Mouse (Mus musculus) cerebellum, postnatal 36 days (tissue): ENCODE results near the gene Mrpl53.

Experiments
- DNase-seq, 2 experiments: peaks; one replicate each; pipeline ENCODE4 v3.0.0; 2021 to 2022; ENCODE audit warnings: mixed read lengths in 2 of 2

The Mrpl53 gene

DNA sequence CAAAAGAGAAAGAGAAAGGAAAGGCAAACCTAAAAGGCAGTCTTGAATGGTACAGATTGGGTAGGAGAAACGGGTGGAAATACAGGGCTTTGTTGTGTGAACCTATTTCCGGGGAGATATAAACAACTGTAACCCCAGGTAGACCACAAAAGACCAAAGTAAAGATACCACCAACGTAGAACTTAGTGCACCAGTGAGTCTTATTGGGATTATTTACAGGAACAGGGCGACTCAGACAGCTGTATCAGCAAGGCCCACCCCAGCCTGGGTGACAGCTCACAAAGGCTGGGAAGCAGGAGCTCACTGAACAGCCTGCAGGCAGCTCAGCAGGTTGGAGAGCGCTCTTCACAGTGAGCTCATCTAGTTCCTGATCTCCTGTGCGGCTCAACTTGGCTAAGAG lies 12.9 kb upstream of the Mrpl53 start:
- no peak for DNase-seq

DNA sequence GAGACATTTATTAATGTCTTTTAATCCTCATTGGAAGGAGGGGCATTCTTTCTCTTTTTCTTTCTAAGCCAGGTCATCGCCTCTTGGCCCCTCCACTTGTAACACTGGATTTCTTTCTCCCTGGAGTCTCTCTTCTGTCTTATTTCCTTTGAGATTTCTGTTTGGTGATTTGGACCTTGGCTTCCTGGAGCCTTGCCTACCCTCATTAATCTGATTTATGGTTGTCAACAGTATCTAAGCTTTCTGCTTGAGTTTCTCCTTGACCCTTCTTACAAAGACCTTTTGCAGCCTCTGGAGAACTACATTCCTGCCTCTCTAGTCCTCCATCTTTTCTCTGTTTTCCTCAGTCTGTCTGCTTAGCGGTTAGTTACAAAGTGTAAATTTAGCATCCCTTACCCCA lies 10.4 kb upstream of the Mrpl53 start:
- DNase-seq = no peak

DNA sequence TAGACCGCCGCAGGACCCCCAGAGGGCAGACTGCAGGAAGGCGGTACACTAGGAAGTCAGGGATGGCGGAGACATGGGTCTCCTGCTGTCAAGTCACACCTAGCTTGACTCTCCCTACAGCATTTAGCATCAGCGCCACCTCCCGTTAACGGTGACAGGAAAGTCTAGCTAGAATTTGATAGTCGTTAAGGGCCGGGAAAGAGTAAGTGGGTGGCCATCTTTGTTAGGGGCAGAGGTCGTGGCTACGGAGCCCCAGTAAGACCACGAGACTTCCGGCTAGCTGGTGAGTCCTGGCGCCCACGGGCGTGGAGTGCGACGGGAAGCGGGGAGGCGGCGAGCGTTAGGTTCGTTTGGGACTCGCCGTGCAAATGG lies 7.5 kb upstream of the Mrpl53 start, which contains the start of the genes Ccdc142 and Gm42688:
Gene Ccdc142 (plus strand): TSS at position 286 of the 372 bp plus-strand sequence.
Gene Gm42688 (plus strand): TSS at position 302 of the 372 bp plus-strand sequence.
- DNase-seq = peak; percentile 90 to 94

DNA sequence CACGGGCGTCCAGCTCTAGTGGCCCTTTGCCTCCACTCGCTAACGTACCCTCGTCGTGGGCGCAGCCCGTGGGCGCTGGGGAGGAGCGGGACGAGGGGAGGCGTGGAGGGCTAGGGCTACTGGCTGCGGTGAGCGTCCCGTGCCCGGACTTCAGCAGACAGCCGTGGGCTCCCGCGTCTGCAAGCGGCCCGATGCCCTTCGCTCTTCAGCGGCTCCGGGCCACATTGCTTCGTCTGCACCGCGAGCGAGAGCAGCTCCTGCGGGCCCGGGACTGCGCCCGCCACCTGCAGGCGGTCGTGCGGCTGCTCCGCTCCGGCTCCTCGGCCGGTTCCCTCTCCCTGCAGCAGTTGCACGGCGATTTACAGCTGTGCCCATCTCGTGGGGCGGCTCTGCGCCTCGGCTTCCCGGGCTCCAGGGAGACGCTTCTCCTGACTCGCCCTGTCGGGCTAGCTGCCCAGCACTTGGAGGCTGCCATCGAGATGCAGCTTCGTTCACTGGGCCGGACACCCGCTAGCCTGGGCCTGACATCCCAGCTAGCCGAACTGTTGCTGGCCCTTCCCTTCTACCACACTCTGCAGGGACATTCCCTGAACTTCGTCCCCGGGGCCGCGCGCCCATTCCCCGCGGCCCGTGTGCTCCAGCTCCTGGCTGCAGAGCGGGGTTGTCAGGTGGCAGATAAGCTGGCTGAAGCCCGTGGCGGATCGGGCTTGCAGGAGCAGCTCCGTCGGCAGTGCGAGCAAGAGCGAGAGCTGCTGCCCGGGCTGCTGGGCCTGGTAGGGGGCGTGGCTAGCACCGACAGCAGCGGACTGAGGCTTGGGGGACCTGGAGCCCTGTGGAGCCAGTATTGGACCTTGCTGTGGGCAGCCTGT lies 6.9 kb upstream of the Mrpl53 start:
- DNase-seq = peak; percentile 41 to 59

DNA sequence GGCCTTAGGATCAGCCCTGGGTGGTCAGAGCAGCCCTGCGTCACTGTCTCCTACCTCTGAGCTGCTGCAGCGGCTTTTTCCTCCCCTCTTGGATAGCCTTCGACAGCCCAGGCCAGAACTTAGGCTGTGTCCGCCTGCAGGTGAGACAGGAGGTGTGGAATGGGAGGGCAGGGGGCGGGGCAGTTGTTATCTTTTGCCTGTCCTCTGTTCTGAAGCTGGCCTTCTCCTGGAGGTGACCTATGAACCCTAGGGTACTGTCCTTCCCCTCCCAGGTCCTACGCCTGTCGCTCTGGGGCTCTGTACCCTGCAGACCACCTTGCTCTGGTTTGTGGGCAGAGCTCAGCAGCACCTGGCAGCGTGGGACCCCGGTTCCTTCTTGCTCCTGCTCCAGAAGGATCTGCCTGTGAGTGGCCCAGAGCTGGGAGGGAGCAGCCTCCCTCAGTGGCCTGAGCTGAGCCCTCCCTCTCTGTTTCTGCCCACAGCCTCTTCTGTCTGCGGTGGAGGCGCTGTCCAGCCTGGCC lies 5.7 kb upstream of the Mrpl53 start:
- DNase-seq = no peak

DNA sequence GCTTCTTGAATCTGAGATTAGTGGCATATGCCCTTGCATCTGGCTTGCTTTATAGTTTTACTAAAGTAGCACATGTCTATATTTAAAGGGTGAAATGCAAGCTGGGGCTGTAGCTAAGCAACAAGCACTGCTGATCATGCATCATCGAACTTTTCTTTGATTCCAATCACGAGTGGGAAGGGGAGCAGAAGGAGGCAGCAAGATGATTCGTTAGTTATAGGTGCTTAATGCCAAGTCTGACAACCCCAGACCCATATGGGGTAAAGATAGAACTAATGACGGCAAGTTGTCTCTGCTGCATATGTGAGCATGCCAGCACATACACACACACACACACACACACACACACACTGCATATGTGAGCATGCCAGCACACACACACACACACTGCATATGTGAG lies 4.7 kb upstream of the Mrpl53 start:
- no peak for DNase-seq

DNA sequence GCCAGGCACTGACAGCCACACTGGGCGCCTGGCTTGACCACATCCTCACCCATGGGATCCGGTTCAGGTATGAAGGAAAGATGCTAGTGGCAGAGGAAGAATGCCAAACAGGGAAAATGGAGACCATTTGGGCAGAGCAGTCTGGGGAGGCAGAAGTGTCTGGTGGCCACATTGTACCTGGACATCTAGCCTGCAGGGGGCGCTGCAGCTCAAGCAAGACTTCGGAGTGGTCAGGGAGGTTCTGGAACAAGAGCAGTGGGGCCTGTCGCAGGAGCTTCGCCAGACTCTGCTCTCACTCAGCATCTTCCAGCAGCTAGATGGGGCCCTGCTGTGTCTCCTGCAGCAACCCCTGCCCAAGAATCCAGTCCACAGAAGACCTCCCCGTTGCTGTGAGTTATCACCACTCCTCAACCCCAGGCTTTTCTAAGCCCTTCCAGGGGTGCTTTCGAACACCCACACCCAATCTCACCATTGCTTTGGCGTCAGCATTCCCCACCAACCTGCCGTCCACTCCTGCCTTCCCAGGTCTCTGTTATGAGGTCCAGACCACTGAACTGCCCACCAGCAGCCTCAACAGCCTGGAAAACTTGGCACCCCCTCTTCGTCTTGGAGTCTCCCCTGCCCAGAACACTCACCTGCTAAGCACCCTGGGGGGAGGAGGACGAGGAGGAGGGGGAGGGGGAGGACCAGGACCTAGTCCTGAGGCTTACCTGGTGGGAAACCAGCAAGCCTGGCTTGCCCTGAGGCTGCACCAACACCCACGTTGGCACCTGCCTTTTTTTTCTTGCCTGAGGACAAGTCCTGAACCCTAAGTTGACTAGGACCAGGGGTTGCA lies 1.1 kb upstream of the Mrpl53 start:
- peak; percentile 66 to 75 for DNase-seq

DNA sequence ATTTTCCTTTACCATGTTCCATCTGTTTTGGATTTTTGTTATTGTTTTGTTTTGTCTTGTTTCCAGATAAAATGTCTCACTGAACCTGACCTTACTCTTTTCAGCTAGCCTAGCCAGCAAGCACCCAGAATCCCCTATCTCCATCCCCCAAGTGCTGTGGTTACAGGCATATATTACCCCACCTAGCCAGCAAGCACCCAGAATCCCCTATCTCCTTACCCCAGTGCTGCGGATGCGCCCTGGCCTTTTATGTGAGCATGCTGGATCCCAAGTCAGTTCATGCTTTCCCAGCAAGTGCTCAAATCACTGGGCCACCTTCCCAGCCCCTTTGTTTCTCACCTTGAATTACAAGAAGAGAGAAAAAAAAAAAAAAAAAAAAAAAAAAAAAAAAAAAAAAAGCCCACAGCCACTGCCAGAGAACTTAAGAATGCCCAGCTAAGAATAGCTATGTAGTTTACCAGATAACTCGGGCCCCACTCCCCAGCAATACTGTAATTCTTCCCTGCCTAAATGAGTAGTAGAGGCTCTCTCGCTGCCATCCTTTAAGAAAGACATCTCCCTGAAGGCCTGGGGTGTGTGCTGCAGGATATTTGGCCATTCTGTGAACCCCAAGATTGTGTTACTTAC lies 2.8 kb downstream of the Mrpl53 start:
- DNase-seq = no peak

DNA sequence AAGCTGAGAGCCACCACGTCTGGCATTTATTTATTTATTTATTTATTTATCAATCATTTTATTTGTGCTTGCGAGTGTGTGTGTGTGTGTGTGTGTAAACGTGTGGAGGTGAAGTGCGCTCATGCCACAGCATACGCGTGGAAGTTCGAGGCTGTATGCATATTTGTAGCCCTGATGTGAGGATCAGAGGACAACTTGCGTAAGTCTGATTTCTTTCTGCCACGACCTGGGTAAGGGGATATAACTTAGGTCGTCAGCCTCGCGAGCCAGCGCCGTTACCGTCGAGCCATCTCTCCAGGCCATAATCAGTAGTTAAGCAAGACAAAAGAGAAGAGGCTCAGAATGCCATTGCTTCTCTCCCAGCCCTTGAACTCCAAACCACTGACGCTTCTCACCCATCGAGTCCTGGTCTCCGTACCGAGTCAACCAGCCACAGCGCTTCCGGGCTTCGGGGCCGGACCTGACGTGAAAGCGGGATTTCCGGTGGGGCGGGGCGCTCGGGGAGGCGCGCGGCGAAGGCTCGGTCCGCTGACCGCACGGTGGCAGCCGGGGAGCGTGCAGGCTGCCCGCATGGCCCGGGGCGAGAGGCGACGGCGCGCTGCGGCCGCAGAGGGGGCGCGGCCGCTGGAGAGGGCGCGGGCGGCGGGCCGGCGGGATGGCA lies 6.3 kb downstream of the Mrpl53 start, which contains the start of gene Mogs:
Gene Mogs (plus strand): TSS at position 486 of the 661 bp plus-strand sequence.
- DNase-seq = peak; percentile 88 to 94

DNA sequence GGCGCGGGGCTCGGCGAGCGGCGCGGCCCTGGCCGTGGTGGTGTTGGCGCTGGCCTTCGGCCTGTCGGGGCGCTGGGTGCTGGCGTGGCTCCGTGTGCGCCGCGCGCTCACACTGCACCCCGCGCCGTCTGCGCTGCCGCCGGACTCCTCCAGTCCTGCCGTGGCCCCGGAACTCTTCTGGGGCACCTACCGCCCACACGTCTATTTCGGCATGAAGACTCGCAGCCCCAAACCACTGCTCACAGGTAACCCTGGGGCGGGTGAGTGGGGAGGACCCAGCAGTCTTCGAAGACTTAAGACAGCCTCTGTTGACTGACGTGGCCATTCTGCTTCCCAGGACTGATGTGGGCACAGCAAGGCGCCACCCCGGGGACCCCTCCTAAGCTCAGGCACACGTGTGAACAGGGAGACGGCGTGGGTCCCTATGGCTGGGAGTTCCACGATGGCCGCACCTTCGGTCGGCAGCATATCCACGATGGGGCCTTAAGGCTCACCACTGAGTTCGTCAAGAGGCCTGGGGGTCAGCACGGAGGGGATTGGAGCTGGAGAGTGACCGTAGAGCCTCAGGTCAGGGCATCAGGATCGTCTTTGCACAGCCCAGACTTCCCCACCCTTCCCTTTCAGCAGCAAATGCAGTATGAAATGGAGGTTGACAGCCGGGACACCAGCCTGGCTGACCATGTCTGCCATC lies 7.0 kb downstream of the Mrpl53 start:
- DNase-seq = peak in 1 of 2 experiments; percentile 32

DNA sequence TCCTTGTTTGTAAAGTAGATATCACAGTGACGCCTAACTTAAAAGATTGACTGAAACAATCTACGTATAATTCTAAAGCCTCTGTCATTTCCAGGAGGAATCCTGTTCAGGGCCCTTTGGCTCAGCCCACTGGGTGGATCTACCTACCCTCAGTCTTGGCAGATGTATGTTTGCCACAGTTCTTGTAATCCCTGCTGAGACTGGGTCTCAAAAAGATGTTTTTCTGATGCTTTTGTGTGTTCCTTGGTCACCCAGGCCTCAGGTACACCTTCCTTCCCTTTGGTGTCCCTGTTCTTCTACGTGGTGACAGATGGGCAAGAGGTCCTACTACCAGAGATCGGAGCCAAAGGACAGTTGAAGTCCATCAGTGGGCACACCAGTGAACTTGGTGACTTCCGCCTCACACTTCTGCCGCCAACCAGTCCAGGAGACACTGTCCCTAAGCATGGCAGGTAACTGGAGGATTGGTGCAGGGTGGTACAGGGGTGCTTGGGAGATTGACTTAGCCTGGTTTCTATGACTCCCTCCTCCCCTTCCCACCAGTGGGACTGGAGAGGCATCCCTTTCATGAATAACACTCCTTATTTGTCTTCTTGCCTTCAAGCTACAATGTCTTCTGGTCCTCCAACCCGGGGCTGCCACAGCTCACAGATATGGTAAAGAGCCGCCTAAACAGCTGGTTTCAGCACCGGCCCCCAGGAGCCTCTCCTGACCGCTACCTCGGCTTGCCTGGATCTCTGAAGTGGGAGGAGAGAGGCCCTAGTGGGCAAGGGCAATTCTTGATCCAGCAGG lies 7.7 kb downstream of the Mrpl53 start:
- no peak for DNase-seq

DNA sequence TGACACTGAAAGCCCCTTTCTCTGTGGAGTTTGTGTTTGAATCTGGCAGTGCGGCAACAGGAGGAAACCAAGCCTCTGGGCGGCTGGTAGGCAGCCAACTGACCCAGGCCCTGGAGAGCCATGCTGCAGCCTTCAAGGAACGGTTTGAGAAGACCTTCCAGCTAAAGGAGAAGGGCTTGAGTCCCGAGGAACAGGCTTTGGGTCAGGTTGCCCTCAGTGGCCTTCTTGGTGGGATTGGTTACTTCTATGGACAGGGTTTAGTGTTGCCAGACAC lies 8.3 kb downstream of the Mrpl53 start:
- DNase-seq = no peak

DNA sequence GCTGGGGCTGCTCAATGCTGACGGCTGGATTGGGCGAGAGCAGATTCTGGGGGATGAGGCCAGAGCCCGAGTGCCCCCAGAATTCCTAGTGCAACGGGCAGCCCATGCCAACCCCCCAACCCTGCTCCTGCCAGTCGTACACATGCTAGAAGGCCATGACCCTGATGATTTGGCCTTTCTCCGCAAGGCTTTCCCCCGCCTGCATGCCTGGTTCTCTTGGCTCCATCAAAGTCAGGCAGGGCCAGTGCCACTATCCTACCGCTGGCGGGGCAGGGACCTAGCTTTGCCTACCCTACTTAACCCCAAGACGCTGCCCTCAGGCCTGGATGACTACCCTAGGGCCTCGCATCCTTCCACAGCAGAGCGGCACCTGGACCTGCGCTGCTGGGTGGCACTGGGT lies 8.8 kb downstream of the Mrpl53 start:
- DNase-seq = no peak

DNA sequence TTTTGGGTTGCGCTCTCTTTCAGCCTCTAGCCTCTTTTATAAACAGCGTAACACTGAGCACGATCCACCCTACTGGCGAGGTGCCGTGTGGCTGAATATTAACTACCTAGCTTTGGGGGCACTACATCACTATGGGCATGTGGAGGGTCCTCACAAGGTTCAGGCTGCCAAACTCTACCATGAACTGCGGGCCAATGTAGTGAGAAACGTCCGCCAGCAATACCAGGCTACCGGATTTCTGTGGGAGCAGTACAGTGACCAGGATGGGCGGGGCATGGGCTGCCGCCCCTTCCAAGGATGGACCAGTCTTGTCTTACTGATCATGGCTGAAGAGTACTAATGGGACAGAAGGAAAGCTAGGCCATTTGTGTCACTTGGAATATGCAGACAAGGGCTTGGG lies 9.5 kb downstream of the Mrpl53 start:
- DNase-seq = no peak

DNA sequence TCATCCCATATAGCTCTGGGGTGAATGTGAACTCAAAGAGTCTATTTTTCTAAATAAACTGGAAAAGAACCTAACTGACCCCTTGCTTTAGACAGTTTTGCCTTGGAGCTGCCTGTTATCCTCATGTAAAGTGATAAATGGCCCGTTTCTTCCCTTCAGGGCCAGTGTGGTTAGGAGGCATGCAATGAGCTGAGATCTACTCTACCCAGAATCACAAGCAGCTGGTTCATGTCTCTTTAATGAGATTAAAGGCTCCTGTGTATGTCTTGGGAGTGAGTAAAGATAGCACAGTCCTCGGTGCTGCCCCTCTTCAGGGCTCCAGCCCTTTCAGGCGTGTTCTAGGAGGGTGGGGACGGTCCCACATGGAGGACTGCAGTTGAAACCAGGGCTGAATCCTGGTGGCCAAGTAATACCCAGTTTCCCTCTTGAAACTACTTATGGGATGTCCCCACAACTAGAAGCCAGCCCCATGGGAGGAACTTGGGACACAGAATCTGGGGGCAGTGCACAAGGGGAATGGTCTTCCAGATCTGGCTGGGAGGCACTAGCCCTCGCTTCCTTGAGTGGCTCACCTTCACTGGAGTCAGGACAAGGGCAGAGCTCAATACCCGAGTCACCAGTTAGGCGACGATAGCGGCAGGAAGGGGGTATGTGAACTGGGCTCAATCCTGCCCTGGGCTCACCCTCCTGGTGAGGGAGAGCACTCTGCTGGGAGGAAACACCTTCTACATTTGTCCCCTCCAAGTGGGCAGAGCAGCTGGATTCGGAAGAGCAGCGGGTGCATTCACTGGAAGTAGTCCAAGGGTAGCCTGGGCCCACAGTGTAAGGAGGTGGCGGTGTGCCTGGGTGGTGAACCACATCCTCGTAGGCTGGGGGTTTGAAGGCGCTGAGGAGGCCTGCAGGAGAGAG lies 10.2 kb downstream of the Mrpl53 start:
- no peak for DNase-seq

DNA sequence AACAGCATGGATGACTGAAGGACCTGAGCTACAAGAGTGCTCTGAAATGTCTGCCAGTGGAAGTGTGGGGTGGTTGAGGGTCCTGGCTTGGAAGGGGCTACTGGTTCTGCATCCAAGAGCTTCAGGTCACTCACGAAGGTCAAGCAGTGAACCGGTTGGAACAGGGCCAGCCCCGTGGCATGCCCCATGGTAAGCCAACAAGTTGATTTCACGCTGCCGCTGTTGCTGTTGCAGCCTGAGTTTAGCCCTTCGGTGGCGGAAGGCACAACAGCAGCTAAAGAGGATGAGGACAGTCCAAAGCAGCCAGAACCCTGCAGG lies 10.9 kb downstream of the Mrpl53 start:
- peak in 1 of 2 experiments; percentile 33 for DNase-seq

DNA sequence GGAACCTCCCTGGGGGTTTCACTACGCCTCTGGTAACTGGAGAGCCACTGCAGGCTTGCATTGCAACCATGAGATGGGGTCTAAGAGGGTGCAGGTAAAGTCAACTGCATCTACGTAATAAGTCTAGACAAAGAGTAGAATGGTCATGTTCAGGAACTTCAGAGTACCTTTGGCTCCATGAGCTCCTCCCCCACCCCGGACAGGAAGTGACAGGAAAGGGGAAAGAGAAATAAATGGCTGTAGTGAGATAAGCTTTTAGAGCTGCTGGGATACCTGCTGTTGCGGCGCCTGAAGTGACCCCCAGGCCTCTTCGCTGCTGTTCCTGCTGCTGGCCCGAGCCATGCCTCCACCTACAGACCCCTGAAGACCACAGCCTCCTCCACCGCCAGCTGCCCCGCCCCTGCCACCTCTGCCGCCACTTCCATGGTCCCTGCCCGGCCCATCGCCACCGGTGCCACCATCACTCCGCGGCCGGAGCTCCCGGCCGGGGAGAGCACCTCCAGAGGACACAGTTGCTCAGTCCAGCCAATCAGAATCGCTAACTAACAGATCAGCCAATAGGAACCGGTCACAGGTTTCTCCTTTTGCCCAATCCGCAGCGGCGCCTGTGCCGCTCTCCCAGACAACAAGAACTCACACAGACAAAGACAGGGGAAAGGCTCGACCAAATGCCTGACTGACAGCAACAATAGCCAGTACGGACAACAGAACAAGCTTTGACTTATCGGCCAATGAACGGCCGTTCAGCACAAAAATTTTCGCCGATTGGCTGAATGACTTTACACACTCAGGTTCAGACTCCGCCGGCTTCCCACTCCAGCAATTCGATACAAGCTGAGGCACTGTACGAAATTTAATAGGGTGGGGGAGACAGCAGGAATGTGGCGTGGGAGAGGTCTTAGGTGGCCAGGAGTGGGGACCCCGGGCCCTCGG lies 12.4 kb downstream of the Mrpl53 start, which contains the start of gene Wbp1:
Gene Wbp1 (minus strand): TSS at position 630 of the 933 bp plus-strand sequence.
- peak; percentile 91 to 95 for DNase-seq

DNA sequence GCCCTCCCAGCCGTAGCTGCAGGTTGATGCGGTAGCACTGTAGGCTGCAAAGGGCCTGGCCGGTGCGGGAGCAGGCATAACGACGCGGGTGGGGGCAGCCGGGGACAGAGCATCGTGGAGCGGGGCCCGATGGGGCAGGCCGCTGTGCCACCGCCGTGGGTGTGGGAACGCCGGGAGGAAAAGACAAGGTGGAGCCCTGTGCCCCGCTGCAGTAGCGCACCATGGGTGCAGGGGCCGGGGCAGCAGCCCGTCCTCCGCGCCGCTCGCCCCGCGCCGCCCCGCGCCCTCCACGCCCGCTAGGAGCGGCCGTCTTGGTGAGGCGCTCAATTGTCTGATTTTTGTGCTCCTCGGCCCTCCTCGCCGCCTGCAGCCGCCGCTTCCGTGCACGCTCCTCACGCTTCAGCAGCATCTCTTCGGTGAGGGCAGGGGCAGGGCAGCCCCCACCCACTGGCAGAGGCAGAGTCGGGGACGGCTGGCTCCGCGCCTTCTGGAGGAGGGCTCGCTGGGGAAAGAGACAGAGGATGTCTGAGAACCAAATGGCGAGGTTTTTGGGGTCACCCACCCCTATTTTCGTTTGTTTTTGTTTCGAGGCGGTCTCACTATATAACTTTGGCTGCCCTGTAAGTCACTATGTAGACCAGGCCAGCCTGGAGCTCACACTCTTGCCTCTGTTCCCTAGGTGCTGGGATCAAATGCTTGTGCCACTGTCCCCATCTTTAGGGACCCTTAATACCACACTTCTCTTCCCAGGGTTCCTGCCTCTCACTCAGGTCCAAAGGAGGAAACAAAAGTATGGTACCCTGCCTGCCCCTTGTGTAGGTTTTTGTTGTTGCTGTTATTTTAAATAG lies 13.2 kb downstream of the Mrpl53 start:
- DNase-seq = no peak
